Mouse (Mus musculus) layer of hippocampus, postnatal 10 days (tissue): ENCODE data around the gene Gna15. TPM values are rescaled to one million over a fixed set of nuclear protein-coding genes. Genes with fewer than 3 reads are reported as not detected.

ENCODE experiments used
- DNase-seq, 2 experiments: peaks; one replicate each; pipeline ENCODE4 v3.0.0; 2021; ENCODE audit warnings: low spot score in 2 of 2
- total RNA-seq, 2 experiments: library from RNA; stranded (reverse); gene quantifications; 2 replicates each; pipeline ENCODE4 v1.2.3; 2021

Gna15 gene
- total RNA-seq, 2 experiments from 2014 or later = 1.9 to 3.2 TPM

DNA sequence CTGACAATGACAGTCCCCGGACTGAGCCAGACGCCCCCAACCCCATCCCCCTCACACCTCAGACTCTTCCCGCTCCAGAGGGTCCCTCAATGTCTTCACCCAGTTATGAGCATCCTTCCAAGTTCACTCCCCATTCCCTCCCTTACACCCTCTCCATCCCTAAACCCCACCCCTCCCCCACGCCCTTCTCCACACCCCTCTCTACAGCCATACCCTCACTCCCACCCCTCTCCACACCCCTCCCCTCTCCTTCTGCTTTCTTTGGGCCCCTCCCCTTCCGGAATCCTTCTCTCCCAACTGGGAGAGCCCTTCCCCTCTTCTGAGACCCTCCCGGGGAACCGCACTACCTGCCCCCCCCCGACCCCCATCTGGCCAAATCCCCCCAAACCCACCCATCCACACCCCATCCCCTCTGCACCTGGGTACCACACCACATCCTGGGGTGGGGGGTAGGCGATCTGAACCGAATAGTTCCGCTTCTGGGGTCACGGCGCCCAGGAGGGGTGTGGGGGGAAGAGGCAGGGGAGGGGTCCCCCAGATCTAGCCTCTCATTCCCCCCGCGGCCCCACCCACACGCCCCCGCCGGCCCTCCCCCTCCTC is 51.5 kb downstream of the Gna15 start:
- no peak for DNase-seq

DNA sequence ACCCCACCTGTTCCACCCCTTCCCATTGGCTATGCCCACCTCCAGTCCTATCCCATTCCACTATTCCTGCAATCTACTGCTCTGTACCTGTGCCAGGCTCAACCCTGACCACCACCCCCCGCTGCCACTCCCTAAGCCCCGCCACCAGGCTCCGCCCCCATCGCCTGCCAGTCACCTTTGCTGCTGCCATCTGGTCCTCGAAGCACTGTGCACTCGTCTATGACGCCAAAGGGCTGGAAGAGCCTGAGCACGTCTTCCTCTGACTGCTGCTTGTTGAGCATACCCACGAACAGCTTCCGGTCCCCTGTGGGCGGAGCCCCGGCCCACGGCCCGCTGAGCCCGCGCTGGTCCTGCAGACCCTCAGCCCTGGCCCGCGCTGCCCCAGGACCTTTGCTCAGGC is 53.6 kb downstream of the Gna15 start:
- no peak for DNase-seq

GRCm38 (mm10) chr10:81469253-81469652 is 54.8 kb downstream of the Gna15 start:
- DNase-seq = no peak

DNA sequence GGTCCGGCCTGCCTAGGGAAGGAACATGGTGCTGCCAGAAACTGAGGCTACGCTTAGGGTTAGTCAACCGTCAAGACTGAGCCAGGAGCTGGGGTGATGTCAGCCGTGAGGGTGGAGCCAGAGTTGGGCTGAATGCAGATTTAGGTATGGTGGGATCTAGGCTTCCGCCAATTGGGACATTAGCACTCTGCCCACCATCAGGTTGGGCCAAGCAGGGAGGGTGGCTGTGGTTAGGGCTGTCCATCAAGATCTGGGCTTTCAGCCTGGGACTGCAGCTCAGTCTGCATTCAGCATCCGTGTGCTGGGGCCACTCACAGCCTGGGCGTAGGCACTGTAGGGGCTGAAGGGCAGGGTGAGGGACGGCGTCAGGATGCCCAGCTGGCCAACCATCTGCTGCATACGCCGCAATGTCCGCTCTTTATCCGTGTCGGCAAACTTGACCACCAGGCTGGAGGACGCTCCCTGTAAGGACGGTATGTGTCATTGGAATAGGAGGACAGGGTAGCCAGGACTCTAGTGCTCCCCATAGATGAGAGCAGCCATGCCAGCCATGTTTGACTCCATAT is 56.3 kb downstream of the Gna15 start:
- DNase-seq = no peak

- no peak for DNase-seq
Observed at GRCm38 (mm10) chr10:81466881-81467280, 57.1 kb downstream of the Gna15 start.

- peak in 1 of 2 experiments; percentile 11 for DNase-seq
Observed at GRCm38 (mm10) chr10:81466066-81466465, 58.0 kb downstream of the Gna15 start.

GRCm38 (mm10) chr10:81465265-81465645 is 58.8 kb downstream of the Gna15 start:
- DNase-seq = peak in 1 of 2 experiments; percentile 15

GRCm38 (mm10) chr10:81464405-81465264 is 59.4 kb downstream of the Gna15 start:
- peak; percentile 30 to 49 for DNase-seq

- peak; percentile 7 to 14 for DNase-seq
Observed at GRCm38 (mm10) chr10:81463531-81463930, 60.5 kb downstream of the Gna15 start.

DNA sequence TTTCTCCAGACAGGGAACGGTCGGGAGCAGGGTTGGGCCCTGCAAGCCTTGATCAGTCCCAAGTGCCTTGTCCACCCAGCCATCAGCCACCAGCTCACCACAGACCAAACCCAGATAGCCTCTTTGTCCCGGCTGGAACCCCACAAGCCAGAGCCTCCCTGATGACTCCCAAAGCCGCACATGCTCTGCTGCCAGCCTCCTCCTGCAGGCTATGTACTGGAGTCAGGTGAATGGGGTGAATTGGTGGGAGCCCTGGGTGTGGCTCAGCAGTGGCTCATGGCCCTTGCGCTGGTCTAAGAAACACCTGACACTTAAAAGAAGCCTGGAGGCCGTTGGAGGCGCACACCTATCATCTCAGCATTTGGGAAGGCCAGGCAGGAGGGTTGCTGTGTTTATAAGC is 61.1 kb downstream of the Gna15 start:
- DNase-seq = peak in 1 of 2 experiments; percentile 10

DNA sequence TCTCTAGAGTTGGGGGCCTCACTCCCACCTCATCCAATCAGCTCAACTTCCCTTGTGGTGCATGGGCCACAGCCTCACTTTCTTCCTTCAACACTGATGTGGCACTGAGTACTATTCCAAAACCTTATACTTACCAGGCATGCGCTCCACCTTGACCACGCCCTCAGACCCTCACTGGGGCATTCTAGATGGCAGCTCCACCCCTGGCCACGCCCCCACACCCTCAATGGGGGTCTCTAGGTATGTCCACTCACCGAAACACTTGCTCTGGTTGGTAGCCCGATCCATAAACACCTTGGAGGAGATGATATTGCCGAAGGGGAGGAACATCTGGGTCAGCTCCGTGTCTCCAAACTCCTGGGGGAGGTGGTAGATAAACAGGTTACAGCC is 61.6 kb downstream of the Gna15 start:
- peak in 1 of 2 experiments; percentile 8 for DNase-seq

DNA sequence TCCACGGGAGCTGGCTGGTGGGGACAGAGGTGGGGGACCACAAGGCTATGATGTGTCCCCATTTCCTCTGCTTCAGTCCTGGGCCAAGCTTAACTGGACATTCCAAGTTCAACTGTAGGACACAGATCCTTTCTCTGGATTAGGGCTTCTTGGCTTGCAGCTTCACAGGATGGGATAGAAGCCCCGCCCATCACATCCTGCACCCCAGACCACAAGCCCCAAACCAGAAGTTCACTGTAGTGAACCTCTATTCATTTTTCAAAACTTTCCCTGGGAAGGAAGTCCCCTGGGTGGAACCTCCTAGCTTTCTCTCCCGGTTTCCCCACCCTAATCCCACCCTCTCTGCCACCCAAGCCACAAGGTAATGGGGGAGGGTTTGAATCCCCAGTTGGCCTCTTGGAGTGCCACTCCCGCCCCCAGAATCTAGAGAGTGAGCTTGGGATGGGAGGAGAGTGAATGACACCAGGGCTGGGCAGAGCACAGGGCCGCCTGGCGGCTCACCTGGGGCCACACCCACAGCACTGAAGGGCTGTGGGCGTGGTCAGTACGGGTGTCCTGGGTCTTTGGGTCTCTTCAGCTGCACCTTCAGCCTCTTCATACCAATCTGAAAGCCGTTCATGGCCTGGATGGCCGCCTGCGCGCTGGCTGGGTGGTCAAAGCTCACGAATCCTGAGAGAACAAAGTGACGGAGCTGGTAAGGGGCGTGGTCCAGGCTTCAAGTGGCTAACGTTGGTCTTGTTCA is 62.2 kb downstream of the Gna15 start:
- peak in 1 of 2 experiments; percentile 19 for DNase-seq

DNA sequence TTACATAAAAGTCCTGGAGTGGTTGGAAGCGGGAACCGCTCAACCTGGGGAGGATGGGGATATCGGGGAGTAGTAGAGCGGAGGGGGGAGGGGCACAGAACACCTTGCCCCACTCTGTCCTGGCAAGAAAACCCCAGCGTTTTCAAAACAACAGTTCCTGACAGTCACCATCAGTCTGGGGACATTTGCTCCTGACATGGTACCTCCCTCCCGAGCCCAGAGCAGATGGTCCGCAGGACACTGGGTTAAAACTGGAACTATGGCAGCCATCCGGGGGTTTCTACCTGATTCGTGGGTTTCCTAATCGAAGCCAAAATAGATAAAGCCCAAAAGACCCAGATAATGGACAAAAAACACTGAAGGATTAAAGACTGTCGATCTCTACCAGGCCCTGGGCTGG is 63.1 kb downstream of the Gna15 start:
- DNase-seq = no peak

DNA sequence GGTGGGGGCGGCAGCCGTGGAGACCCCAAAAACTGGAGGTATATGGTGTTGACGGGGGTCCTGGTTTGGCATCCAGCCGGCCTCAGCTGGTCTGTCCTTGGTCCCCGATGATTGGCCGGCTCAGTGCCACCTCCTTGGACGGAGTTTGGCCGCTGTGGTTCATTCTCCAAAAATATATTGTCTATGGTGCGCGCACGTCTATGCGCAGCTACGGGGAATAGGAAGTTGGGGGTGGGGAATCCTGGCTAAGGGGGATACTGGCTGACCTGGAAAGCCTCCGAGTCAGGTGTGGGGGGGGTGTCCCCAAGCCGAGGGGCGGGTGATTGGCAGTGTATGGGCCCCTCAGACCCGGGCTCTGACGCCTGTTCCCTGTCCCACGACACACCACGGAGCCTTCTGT is 63.6 kb downstream of the Gna15 start:
- peak; percentile 10 to 20 for DNase-seq

DNA sequence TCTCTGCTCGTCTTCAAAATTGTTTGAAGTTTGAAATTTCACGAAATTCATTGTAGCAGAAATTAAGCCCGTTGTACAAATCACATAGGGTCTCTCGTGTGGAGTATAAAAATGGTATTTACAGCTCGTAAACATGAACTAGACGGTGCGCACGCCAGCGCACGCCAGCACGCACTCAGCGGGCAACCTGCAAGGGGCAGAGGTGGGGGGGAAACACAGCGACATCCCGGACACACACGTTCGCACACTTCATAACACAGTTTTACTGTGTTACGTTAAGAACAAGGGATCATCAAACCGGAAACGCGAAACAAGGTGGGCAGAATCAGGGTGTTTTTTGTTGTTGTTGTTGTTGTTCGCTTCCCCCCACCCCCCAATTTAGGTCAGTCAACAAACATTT is 64.6 kb downstream of the Gna15 start:
- peak in 1 of 2 experiments; percentile 13 for DNase-seq

DNA sequence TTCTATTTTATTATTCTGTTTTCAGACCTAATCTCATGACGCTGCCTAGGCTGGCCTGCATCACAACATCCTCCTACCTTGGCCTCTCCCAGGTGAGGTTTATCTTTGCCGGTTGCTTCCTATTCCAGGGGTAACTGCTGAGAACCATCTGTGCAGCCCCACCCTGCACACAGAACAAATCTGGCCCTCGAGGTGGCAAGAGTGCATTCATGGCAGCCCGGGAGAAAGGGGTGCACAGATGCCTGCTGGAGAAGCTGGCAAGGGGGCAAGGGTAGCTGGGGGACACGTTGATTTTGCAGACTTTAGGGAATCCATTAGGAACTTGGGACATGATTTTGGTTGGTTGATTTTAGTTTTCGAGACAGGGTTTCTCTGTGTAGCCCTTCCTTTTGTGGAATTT is 65.8 kb downstream of the Gna15 start:
- peak in 1 of 2 experiments; percentile 12 for DNase-seq

- peak; percentile 6 to 16 for DNase-seq
Observed at GRCm38 (mm10) chr10:81457624-81458023, 66.4 kb downstream of the Gna15 start.

DNA sequence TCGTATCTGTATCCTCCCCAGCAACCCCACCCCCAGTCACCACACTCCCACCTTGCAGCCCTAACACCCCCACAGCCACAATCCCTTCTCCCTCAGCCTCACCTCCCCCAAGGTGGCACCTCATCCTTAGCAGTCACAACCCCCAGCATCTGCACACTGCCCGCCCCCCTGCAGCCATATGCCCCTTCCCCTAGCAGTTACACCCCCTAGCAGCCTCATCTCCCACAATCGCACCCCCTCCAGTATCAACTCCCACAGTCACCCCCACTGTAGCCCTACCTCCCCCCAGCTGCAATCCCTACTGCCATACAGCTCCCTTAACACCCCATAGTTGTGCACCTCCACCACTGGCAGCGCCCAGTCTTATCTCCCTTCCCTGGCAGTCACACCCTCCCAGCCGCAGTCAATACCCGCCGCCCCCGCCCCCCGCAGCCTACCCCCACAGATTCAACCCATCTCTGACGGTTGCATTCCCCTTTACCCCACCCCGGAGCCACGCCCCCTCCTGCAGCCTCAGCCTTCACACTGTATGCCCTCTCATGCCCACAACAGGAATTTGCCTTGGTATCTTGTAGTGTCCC is 67.0 kb downstream of the Gna15 start:
- no peak for DNase-seq

GRCm38 (mm10) chr10:81455181-81455895 is 68.7 kb downstream of the Gna15 start, which contains the start of gene Nfic:
TSS of gene Nfic (minus strand) at chr10:81455635.
- DNase-seq = peak in 1 of 2 experiments; percentile 10

DNA sequence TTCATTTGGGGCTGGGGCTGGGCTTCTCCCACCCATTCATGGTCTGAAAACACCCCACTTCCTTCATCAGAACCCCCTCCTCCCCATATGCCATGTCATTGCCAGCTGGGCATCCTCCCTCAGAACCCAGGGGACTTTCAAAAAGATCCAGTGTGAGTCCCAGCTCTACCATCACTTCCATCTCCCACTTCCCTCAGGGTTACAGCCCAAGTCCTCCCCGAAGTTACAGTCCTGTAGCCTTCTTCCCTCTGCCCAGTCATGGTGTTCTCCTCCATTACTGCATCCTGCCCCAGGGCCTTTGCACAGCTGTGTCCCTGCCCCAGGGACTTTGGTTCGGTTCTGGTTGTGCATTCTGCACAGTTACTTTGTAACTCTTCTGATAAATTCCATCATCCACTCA is 69.9 kb downstream of the Gna15 start:
- DNase-seq = peak in 1 of 2 experiments; percentile 10

- peak in 1 of 2 experiments; percentile 4 for DNase-seq
Observed at GRCm38 (mm10) chr10:81452947-81453288, 71.1 kb downstream of the Gna15 start.
